8 mouse cellular contexts compared by ENCODE assay signal in the genomic region with DNA sequence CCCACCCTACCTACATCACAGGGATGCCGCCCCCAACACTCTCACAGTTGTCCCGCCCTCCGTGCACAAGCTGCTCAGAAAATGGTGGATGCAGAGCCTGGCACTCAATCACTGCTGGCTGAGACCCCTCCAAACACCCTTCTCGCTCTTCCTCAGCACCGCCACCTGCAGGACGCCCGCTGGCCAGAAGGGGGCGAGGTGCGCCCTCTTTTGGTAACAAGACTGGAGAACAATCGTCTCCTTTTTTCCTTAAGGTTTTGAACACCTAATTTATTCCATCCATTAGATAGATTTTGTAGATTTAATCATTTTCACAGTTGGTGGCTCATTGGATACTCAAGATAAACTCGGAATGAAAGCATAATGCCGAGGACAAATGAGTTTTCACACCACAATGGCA. TPM values are rescaled to one million over a fixed set of nuclear protein-coding genes. Genes with fewer than 3 reads are reported as not detected.
DNase-seq lines count a peak whose midpoint lies in the region; ATAC-seq and TF ChIP-seq lines count a peak whose summit lies in the region.

No protein-coding gene starts in this region.

- H3K9me3 ChIP-seq in ES-E14 (ENCODE audit: control insufficient read depth, insufficient read depth, low read depth, low read length), result no peaks in the 10 kb centered on the region
- H3K9me3 ChIP-seq in forebrain, embryonic 10.5 days, result no peaks in the 10 kb centered on the region
- H3K9me3 ChIP-seq in hindbrain, embryonic 14.5 days (ENCODE audit: control insufficient read depth, low read length), result no peaks in the 10 kb centered on the region
- H3K9me3 ChIP-seq in midbrain, embryonic 11.5 days (ENCODE audit: control insufficient read depth, low read length), result no peaks in the 10 kb centered on the region

- no peaks in the 10 kb centered on the region for H3K36me3 ChIP-seq in ES-E14 (ENCODE audit: control insufficient read depth, insufficient read depth, low read length, poor library complexity, severe bottlenecking)
- H3K36me3 ChIP-seq in forebrain, embryonic 10.5 days (replicated peaks), result peaks cover 30% of the 10 kb centered on the region
- peaks cover 9% of the 10 kb centered on the region; the same call in 1 of the 2 replicates for H3K36me3 ChIP-seq in hindbrain, embryonic 14.5 days (replicated peaks; ENCODE audit: control insufficient read depth, insufficient read depth)
- H3K36me3 ChIP-seq in midbrain, embryonic 11.5 days (ENCODE audit: control insufficient read depth, insufficient read depth, low read length), result 0 out of 2 replicates have a peak, but pooled peaks cover 2% of the 10 kb centered on the region

- H3K4me1 ChIP-seq in ES-E14 (ENCODE audit: control insufficient read depth in 2 of 2, insufficient read depth in 2 of 2, low read length in 2 of 2, poor library complexity in 1 of 2), result peaks cover 0 to 23% of the 10 kb centered on the region in 2 experiments; a peak in 2 of 4 replicates
- peaks cover 5% of the 10 kb centered on the region; the same call in 1 of the 2 replicates for H3K4me1 ChIP-seq in bone marrow macrophage, adult 2 months (ENCODE audit: control insufficient read depth, insufficient read depth, low read length)
- H3K4me1 ChIP-seq in forebrain, embryonic 10.5 days, result peaks cover 77% of the 10 kb centered on the region
- peaks cover 50% of the 10 kb centered on the region for H3K4me1 ChIP-seq in hindbrain, embryonic 14.5 days (replicated peaks; ENCODE audit: control insufficient read depth, insufficient read depth, low read length)
- peaks cover 23% of the 10 kb centered on the region for H3K4me1 ChIP-seq in midbrain, embryonic 11.5 days (ENCODE audit: control insufficient read depth, insufficient read depth, low read length)

- TF ChIP-seq CTCF in bone marrow macrophage, adult 2 months (IDR thresholded peaks at IDR 0.05; ENCODE audit: low read depth, low read length), result peak; percentile 96

- H3K4me2 ChIP-seq in hindbrain, embryonic 14.5 days (replicated peaks), result no peak overlapping the region; the same call in 1 of the 2 replicates
- no peak overlapping the region for H3K4me2 ChIP-seq in midbrain, embryonic 11.5 days

- peak; percentile 66 for DNase-seq in ES-E14 (ENCODE audit: low read depth, low spot score)
- DNase-seq in forebrain, embryonic 10.5 days (ENCODE audit: extremely low spot score, low spot score), result peak; percentile 78
- DNase-seq in hindbrain, embryonic 14.5 days (ENCODE audit: low spot score), result peak; percentile 89
- peak; percentile 72 to 85 for DNase-seq in left cerebral cortex, postnatal 10 days (ENCODE audit: extremely low spot score in 1 of 2, low spot score in 2 of 2)
- DNase-seq in midbrain, embryonic 11.5 days (ENCODE audit: low spot score, missing footprints), result peak; percentile 98
- DNase-seq in spleen, adult 18-20 months, result peak; percentile 58 to 88

- WGBS in forebrain, embryonic 10.5 days, result 9% methylated on average over 12 of the region's 12 CpGs
- 5% methylated on average over 12 of the region's 12 CpGs for WGBS in hindbrain, embryonic 14.5 days
- 3% methylated on average over 12 of the region's 12 CpGs for WGBS in midbrain, embryonic 11.5 days

- intact Hi-C loops in left cerebral cortex, postnatal 10 days (cut with DNase I), result loop anchor here (5.0 kb wide), 1 partner anchor 146 kb away; no protein-coding TSS in a partner anchor

- no peak for TF ChIP-seq POLR2A in bone marrow macrophage, adult 2 months (IDR thresholded peaks at IDR 0.05; ENCODE audit: borderline replicate concordance, low read depth, low read length)

- no peak overlapping the region for H3K27ac ChIP-seq in ES-E14 (ENCODE audit: insufficient read depth, low read depth, low read length, poor library complexity, severe bottlenecking)
- H3K27ac ChIP-seq in bone marrow macrophage, adult 2 months (ENCODE audit: insufficient read depth, low read depth, low read length), result no peak overlapping the region
- H3K27ac ChIP-seq in forebrain, embryonic 10.5 days, result peak overlapping the region; percentile 32
- peak overlapping the region; percentile 60 for H3K27ac ChIP-seq in hindbrain, embryonic 14.5 days
- peak overlapping the region; percentile 20; the same call in 1 of the 2 replicates for H3K27ac ChIP-seq in midbrain, embryonic 11.5 days (ENCODE audit: low read depth, low read length)

- H3K27me3 ChIP-seq in forebrain, embryonic 10.5 days (ENCODE audit: poor library complexity, severe bottlenecking), result peaks cover 45% of the 10 kb centered on the region
- no peaks in the 10 kb centered on the region for H3K27me3 ChIP-seq in hindbrain, embryonic 14.5 days (ENCODE audit: control insufficient read depth, insufficient read depth, low read length)
- no peaks in the 10 kb centered on the region for H3K27me3 ChIP-seq in midbrain, embryonic 11.5 days (ENCODE audit: control insufficient read depth, insufficient read depth, low read length)

- in situ Hi-C loops in ES-E14 (cut with MboI; ENCODE audit: low sequenced_read_pairs in 2 of 2, unreplicated experiment in 2 of 2), result no loop called here

- ATAC-seq in hindbrain, embryonic 14.5 days (ENCODE audit: low FRiP score), result peak; percentile 19
- 0 out of 2 replicates have a peak, but pooled peaks have one; percentile 12 for ATAC-seq in midbrain, embryonic 11.5 days (ENCODE audit: low FRiP score)
- ATAC-seq in megakaryocyte-erythroid progenitor cell, adult 5-6 weeks (replicated peaks; ENCODE audit: low FRiP score, low TSS enrichment, poor library complexity, severe bottlenecking), result no peak

- H3K9ac ChIP-seq in ES-E14 (ENCODE audit: insufficient read depth, low read depth, low read length, poor library complexity, severe bottlenecking), result no peak overlapping the region
- no peak overlapping the region for H3K9ac ChIP-seq in hindbrain, embryonic 14.5 days
- 0 out of 2 replicates have a peak overlapping the region, but pooled peaks have one; percentile 12 for H3K9ac ChIP-seq in midbrain, embryonic 11.5 days (ENCODE audit: low read length)

- no peak overlapping the region for H3K4me3 ChIP-seq in ES-E14 (ENCODE audit: insufficient read depth in 1 of 2, low read depth in 1 of 2, low read length in 2 of 2, poor library complexity in 1 of 2, severe bottlenecking in 1 of 2)
- H3K4me3 ChIP-seq in bone marrow macrophage, adult 2 months (ENCODE audit: insufficient read depth, low read length), result no peak overlapping the region
- no peak overlapping the region for H3K4me3 ChIP-seq in forebrain, embryonic 10.5 days
- no peak overlapping the region for H3K4me3 ChIP-seq in hindbrain, embryonic 14.5 days (replicated peaks; ENCODE audit: low read length)
- no peak overlapping the region for H3K4me3 ChIP-seq in midbrain, embryonic 11.5 days (ENCODE audit: low read depth, low read length)

TF ChIP-seq in ES-E14, 5 proteins besides CTCF, POLR2A, EP300 and RAD21:
- TF ChIP-seq HCFC1 (IDR thresholded peaks at IDR 0.05; ENCODE audit: borderline replicate concordance, insufficient read depth, low read length) (no peak), ZC3H11A (IDR thresholded peaks at IDR 0.05; ENCODE audit: borderline replicate concordance, low read depth, low read length) (no peak), CHD2 (IDR thresholded peaks at IDR 0.05; ENCODE audit: low read depth, low read length) (no peak), MAFK (IDR thresholded peaks at IDR 0.05; ENCODE audit: insufficient read depth, low read depth, low read length) (no peak), ZNF384 (IDR thresholded peaks at IDR 0.05; ENCODE audit: low read depth, low read length) (no peak)

RNA-seq across cellular contexts. Expression of gene Fam222a, which starts 40.7 kb away (rescaled TPM):
- 1.2 and 2.2 TPM in 2 replicates for total RNA-seq in ES-E14 (2012; rRNA removed)
- 1.5 and 1.9 TPM in 2 replicates for polyA plus RNA-seq in bone marrow macrophage, adult 2 months (2012; ENCODE audit: insufficient read depth, insufficient read length, missing spikeins)
- 3.9 and 4.1 TPM in 2 replicates for polyA plus RNA-seq in forebrain, embryonic 10.5 days (2016; fragmentation: Nextera tagmentation; extraction: Ambion mirVana)
- 6.6 and 6.7 TPM in 2 replicates for polyA plus RNA-seq in hindbrain, embryonic 14.5 days (2014; fragmentation: Nextera tagmentation; extraction: Ambion mirVana)
- total RNA-seq in left cerebral cortex, postnatal 10 days (2021), result 1 to 10 TPM; 6.4 to 7.4 TPM
- polyA plus RNA-seq in midbrain, embryonic 11.5 days (2014; fragmentation: Nextera tagmentation; extraction: Ambion mirVana), result 5.8 and 6.7 TPM in 2 replicates
- 1.2 TPM in 1 of 2 replicates, not detected in the other for total RNA-seq in megakaryocyte-erythroid progenitor cell, adult 5-6 weeks (2014; fragmentation: Nextera tagmentation)
- total RNA-seq in megakaryocyte-erythroid progenitor cell, adult 5-6 weeks (2017), result 0.08 TPM in 1 of 2 replicates, not detected in the other

RNA-seq across cellular contexts. Expression of gene Trpv4, which starts 49.7 kb away (rescaled TPM):
- 1.4 and 3.5 TPM in 2 replicates for total RNA-seq in ES-E14 (2012; rRNA removed)
- 27.4 and 31.8 TPM in 2 replicates for polyA plus RNA-seq in bone marrow macrophage, adult 2 months (2012; ENCODE audit: insufficient read depth, insufficient read length, missing spikeins)
- 0.17 and 0.31 TPM in 2 replicates for polyA plus RNA-seq in forebrain, embryonic 10.5 days (2016; fragmentation: Nextera tagmentation; extraction: Ambion mirVana)
- 1.1 and 1.4 TPM in 2 replicates for polyA plus RNA-seq in hindbrain, embryonic 14.5 days (2014; fragmentation: Nextera tagmentation; extraction: Ambion mirVana)
- total RNA-seq in left cerebral cortex, postnatal 10 days (2021), result under 1 TPM; 0.64 to 0.79 TPM
- 0.26 TPM in 1 of 2 replicates, not detected in the other for polyA plus RNA-seq in midbrain, embryonic 11.5 days (2014; fragmentation: Nextera tagmentation; extraction: Ambion mirVana)
- 0.15 and 0.20 TPM in 2 replicates for total RNA-seq in megakaryocyte-erythroid progenitor cell, adult 5-6 weeks (2014; fragmentation: Nextera tagmentation)
- 0.52 TPM in 1 of 2 replicates, not detected in the other for total RNA-seq in megakaryocyte-erythroid progenitor cell, adult 5-6 weeks (2017)

Comparison
In these comparisons a context has a peak if more than half of its experiments do, and no peak if none do; other contexts are left out.
1. H3K27ac ChIP-seq: peak in forebrain, embryonic 10.5 days (single experiment), hindbrain, embryonic 14.5 days (single experiment) and midbrain, embryonic 11.5 days (single experiment); none in ES-E14 (single experiment) and bone marrow macrophage, adult 2 months (single experiment).
2. RNA of gene Trpv4, which starts 49.7 kb away (polyA plus RNA-seq): 27.4 to 31.8 TPM in bone marrow macrophage, adult 2 months; 1.1 to 1.4 TPM in hindbrain, embryonic 14.5 days, 0.17 to 0.31 TPM in forebrain, embryonic 10.5 days and 0.26 TPM in midbrain, embryonic 11.5 days; every median in the first group is over 10 times any median in the second.
3. Peak in every context shown above with its lines, with median percentiles within 50 percentile points of each other: DNase-seq.